Mouse (Mus musculus): Measurements from ENCODE around the gene Ier2. TPM values are rescaled to one million over a fixed set of nuclear protein-coding genes. Genes with fewer than 3 reads are reported as not detected.
A peak's percentile ranks its signal among the peaks of the same experiment; 100 is the strongest.
"Not testable (repeated sequence)": the region's sequence is repeated elsewhere in the genome, so short reads cannot be mapped to it uniquely, and the experiment has no call there.

Ier2 gene
- total RNA-seq, 2 experiments from 2014 or later: 10.9 to 17.6 TPM

- DNase-seq: no peak
These were observed 22.6 kb downstream of the Ier2 start for GRCm38 (mm10) chr8:84640010-84640588.

- peak; percentile 94 for DNase-seq
These were observed 23.3 kb downstream of the Ier2 start for GRCm38 (mm10) chr8:84639162-84640009.

- peak; percentile 55 for DNase-seq
These were observed 24.0 kb downstream of the Ier2 start for GRCm38 (mm10) chr8:84638555-84639161.

GRCm38 (mm10) chr8:84637946-84638554 lies 24.6 kb downstream of the Ier2 start:
- DNase-seq: no peak

GRCm38 (mm10) chr8:84636051-84636691 lies 26.5 kb downstream of the Ier2 start:
- DNase-seq: no peak

- no peak for DNase-seq
These were observed 27.1 kb downstream of the Ier2 start for GRCm38 (mm10) chr8:84635397-84636050.

- DNase-seq: peak; percentile 82
These were observed 27.8 kb downstream of the Ier2 start for GRCm38 (mm10) chr8:84634849-84635304.

GRCm38 (mm10) chr8:84633841-84634584 lies 28.6 kb downstream of the Ier2 start:
- DNase-seq: no peak

- no peak for DNase-seq
These were observed 30.8 kb downstream of the Ier2 start for GRCm38 (mm10) chr8:84631813-84632212.

GRCm38 (mm10) chr8:84630145-84630544 lies 32.5 kb downstream of the Ier2 start:
- DNase-seq: no peak

- no peak for DNase-seq
These were observed 33.1 kb downstream of the Ier2 start for GRCm38 (mm10) chr8:84629586-84629985.

GRCm38 (mm10) chr8:84623425-84623824 lies 39.2 kb downstream of the Ier2 start:
- not testable (repeated sequence) for DNase-seq

- DNase-seq: no peak
These were observed 41.5 kb downstream of the Ier2 start for GRCm38 (mm10) chr8:84621102-84621625.

GRCm38 (mm10) chr8:84617005-84617404 lies 45.6 kb downstream of the Ier2 start:
- DNase-seq: no peak

- DNase-seq: no peak
These were observed 46.8 kb downstream of the Ier2 start for GRCm38 (mm10) chr8:84615666-84616485.

GRCm38 (mm10) chr8:84614512-84615223 lies 48.0 kb downstream of the Ier2 start:
- DNase-seq: no peak

All from gastrocnemius, postnatal 10 days (tissue).